Comparison of ENCODE assay signal across 11 mouse cellular contexts in genomic region chr17:65952083-65952482, GRCm38 (mm10). TPM values are rescaled to one million over a fixed set of nuclear protein-coding genes. Genes with fewer than 3 reads are reported as not detected.
DNase-seq lines count a peak whose midpoint lies in the region; ATAC-seq lines count a peak whose summit lies in the region.
"Had no signal": no experiment of that assay in that cellular context is flagged by ENCODE, and none has a peak within 500 bp of the region (broad histone marks: within the 10 kb centered on the region; RNA-seq: fewer than 3 reads in every experiment).

No protein-coding gene starts in this region.

- H3K4me3 ChIP-seq in heart, embryonic 11.5 days (ENCODE audit: low read depth, low read length), result no peak overlapping the region

- intact Hi-C loops in gastrocnemius, postnatal 14 days (cut with DNase I; ENCODE audit: low total_unique reads), result loop anchor here (5.0 kb wide), 2 partner anchors 70 to 155 kb away; no protein-coding TSS in a partner anchor

- no peaks in the 10 kb centered on the region for H3K36me3 ChIP-seq in heart, embryonic 11.5 days (ENCODE audit: control insufficient read depth, insufficient read depth, low read length)

- 82% methylated on average over 5 of the region's 5 CpGs for WGBS in heart, embryonic 11.5 days (ENCODE audit: insufficient replicate concordance)

- H3K9me3 ChIP-seq in heart, embryonic 11.5 days (replicated peaks; ENCODE audit: control insufficient read depth, low read length), result no peaks in the 10 kb centered on the region
- H3K9me3 ChIP-seq: neural tube, embryonic 13.5 days had no signal

- H3K27me3 ChIP-seq in heart, embryonic 11.5 days (ENCODE audit: control insufficient read depth, insufficient read depth, low read length), result no peaks in the 10 kb centered on the region
- H3K27me3 ChIP-seq: neural tube, embryonic 13.5 days had no signal

- no peak overlapping the region for H3K9ac ChIP-seq in heart, embryonic 11.5 days (ENCODE audit: low read depth, low read length)
- H3K9ac ChIP-seq: neural tube, embryonic 13.5 days had no signal

- peak; percentile 65 for ATAC-seq in megakaryocyte progenitor cell, adult 5-6 weeks (replicated peaks; ENCODE audit: poor library complexity)
- ATAC-seq in heart, embryonic 11.5 days (replicated peaks; ENCODE audit: insufficient number of reproducible peaks, low FRiP score, low TSS enrichment), result no peak

- no peak overlapping the region for H3K27ac ChIP-seq in heart, embryonic 11.5 days (ENCODE audit: low read depth, low read length)
- H3K27ac ChIP-seq: neural tube, embryonic 13.5 days had no signal

- peaks cover 15% of the 10 kb centered on the region for H3K4me1 ChIP-seq in heart, embryonic 11.5 days (ENCODE audit: control insufficient read depth, insufficient read depth, low read length)

- DNase-seq in embryo, embryonic 10 days (ENCODE audit: low spot score), result peak; percentile 59
- no peak for DNase-seq in embryo, embryonic 9.5 days (ENCODE audit: extremely low spot score)
- peak; percentile 31 for DNase-seq in lung, postnatal 10 days
- no peak for DNase-seq in lung, postnatal 4 days
- DNase-seq in brain, adult 2 months (ENCODE audit: low read depth, low spot score), result peak; percentile 55
- no peak for DNase-seq in gastrocnemius, postnatal 14 days
- DNase-seq: adrenal gland, postnatal 25 days; kidney, postnatal 4 days had no signal

- H3K4me2 ChIP-seq in heart, embryonic 11.5 days, result no peak overlapping the region
- H3K4me2 ChIP-seq: neural tube, embryonic 13.5 days had no signal

RNA-seq across cellular contexts. Expression of gene Twsg1, which starts 1.1 kb away (rescaled TPM):
- total RNA-seq in megakaryocyte progenitor cell, adult 5-6 weeks (2015), result 12.0 and 13.2 TPM in 2 replicates
- total RNA-seq in megakaryocyte progenitor cell, adult 5-6 weeks (2017), result 10.1 and 11.3 TPM in 2 replicates
- polyA plus RNA-seq in heart, embryonic 11.5 days (2014; fragmentation: Nextera tagmentation; extraction: Ambion mirVana), result 86.8 and 93.6 TPM in 2 replicates
- 10 to 100 TPM; 16.9 to 25.5 TPM for total RNA-seq in gastrocnemius, postnatal 14 days (2021)

Comparison
In these comparisons a context has a peak if more than half of its experiments do, and no peak if none do; other contexts are left out.
1. DNase-seq: peak in embryo, embryonic 10 days (single experiment), lung, postnatal 10 days (single experiment) and brain, adult 2 months (single experiment); none in embryo, embryonic 9.5 days (single experiment), lung, postnatal 4 days (0 of 2) and gastrocnemius, postnatal 14 days (single experiment).